Mouse (Mus musculus) small intestine, adult 2 months (tissue): ENCODE data around the gene Atp1b2.

Experiments
- CTCF ChIP-seq: fragments of 200-500 bp; IDR thresholded peaks from 2 replicates; pipeline ENCODE4 v1.5.1; 2012; ENCODE audit warnings: low read depth, mild to moderate bottlenecking, control low read depth, inconsistent platforms, low read length, moderate library complexity, mixed read lengths; ENCODE audit not compliant: insufficient replicate concordance, insufficient read length; ENCODE audit errors: extremely low read depth
- POLR2A ChIP-seq: fragments of 200-500 bp; IDR thresholded peaks from 2 replicates; pipeline ENCODE4 v1.6.1; 2012; ENCODE audit warnings: low read depth, mild to moderate bottlenecking, control low read depth, inconsistent platforms, low read length, moderate library complexity

- TF ChIP-seq CTCF (no peak), POLR2A (no peak)
These were observed 45.6 kb downstream of the Atp1b2 start, which contains the start of gene Efnb3 for GRCm38 (mm10) chr11:69559851-69560765.
